8 mouse cellular contexts compared by ENCODE assay signal in the genomic region with DNA sequence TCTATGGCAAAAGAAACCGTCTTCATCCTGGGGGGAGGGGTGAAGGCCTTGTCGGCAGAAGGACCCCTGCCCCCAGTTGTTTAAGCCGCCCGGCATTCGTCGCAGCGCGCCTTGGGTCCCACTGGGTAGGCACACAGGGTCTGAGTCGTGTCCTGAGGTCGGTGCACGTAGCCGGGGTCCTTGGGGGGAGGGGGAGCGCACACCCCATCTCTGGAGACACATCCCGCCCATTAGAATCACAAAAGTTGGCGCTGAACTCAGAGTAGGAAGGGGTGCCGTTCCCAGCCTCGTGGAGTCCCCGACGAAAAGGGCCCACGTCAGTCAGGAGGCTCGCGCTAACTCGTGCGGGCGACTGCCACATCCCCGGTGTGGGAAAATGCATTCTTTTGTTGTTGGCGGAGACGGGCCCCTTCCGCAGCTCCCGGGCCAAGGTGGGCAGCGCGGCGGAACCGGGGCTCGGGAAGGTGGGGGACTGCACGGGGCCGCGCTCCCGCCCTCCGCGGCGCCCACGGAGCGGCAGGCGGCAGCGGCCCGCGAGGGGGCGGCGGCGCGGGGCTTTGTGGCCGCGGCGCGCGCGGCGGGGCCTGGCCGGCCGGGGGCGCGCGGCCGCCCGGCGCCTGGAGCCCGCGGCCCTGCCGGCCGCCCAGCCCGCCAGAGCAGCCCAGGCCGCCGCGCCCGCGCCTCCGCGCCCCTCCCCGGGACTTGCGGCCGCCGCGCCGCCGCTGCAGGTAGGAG. TPM values are rescaled to one million over a fixed set of nuclear protein-coding genes. Genes with fewer than 3 reads are reported as not detected.
A peak's percentile ranks its signal among the peaks of the same experiment; 100 is the strongest.
DNase-seq lines count a peak whose midpoint lies in the region; ATAC-seq lines count a peak whose summit lies in the region.

A gene (plus strand): TSS at position 95 of the 735 bp plus-strand sequence.

- intact Hi-C loops in heart, postnatal 10 days (cut with DNase I): loop anchor here (2.0 to 5.0 kb wide), 3 partner anchors 37 to 127 kb away; a partner anchor contains a TSS

- H3K27ac ChIP-seq in forebrain, embryonic 16.5 days (ENCODE audit: low read length): peak within 1 kb of the TSS; percentile 88
- H3K27ac ChIP-seq in lung, embryonic 16.5 days (ENCODE audit: low read length): peak within 1 kb of the TSS; percentile 85

- no peaks in the 10 kb centered on the region for H3K9me3 ChIP-seq in forebrain, embryonic 16.5 days (ENCODE audit: control insufficient read depth, low read length)
- H3K9me3 ChIP-seq in lung, embryonic 16.5 days (ENCODE audit: control insufficient read depth, low read length): no peaks in the 10 kb centered on the region

- no peaks in the 10 kb centered on the region for H3K36me3 ChIP-seq in forebrain, embryonic 16.5 days (ENCODE audit: control insufficient read depth, insufficient read depth)
- H3K36me3 ChIP-seq in lung, embryonic 16.5 days (ENCODE audit: control insufficient read depth, insufficient read depth, low read length): no peaks in the 10 kb centered on the region

- DNase-seq in Muller cell, postnatal 12 days (ENCODE audit: inconsistent ontology term): peak; percentile 74
- DNase-seq in cerebellum, adult 11 months: peak; percentile 50
- DNase-seq in heart, postnatal 10 days: peak; percentile 68 to 76
- peak; percentile 47 for DNase-seq in layer of hippocampus, adult 9-11 months
- DNase-seq in ovary, postnatal 10 days (ENCODE audit: low spot score): peak; percentile 40
- DNase-seq in urinary bladder, postnatal 36 days (ENCODE audit: low spot score in 2 of 2): peak; percentile 34 to 46

- H3K9ac ChIP-seq in forebrain, embryonic 16.5 days (replicated peaks; ENCODE audit: low read depth, low read length): peak within 1 kb of the TSS; percentile 99
- H3K9ac ChIP-seq in lung, embryonic 16.5 days (ENCODE audit: low read length): peak within 1 kb of the TSS; percentile 96

- peak within 1 kb of the TSS; percentile 82 for H3K4me3 ChIP-seq in forebrain, embryonic 16.5 days (replicated peaks; ENCODE audit: low read length)
- peak within 1 kb of the TSS; percentile 83 for H3K4me3 ChIP-seq in lung, embryonic 16.5 days (ENCODE audit: low read length)

- peak within 1 kb of the TSS; percentile 83 for H3K4me2 ChIP-seq in forebrain, embryonic 16.5 days (ENCODE audit: low read length)
- H3K4me2 ChIP-seq in lung, embryonic 16.5 days (ENCODE audit: low read depth, low read length): peak within 1 kb of the TSS; percentile 84

- 0% methylated on average over 51 of the region's 86 CpGs for WGBS in forebrain, embryonic 16.5 days
- WGBS in lung, embryonic 16.5 days: 1% methylated on average over 49 of the region's 86 CpGs

- peaks cover 28% of the 10 kb centered on the region for H3K4me1 ChIP-seq in forebrain, embryonic 16.5 days (replicated peaks; ENCODE audit: control insufficient read depth, insufficient read depth, low read length)
- peaks cover 18% of the 10 kb centered on the region for H3K4me1 ChIP-seq in lung, embryonic 16.5 days (replicated peaks; ENCODE audit: control insufficient read depth, insufficient read depth, low read length)

- peak; percentile 67 for ATAC-seq in forebrain, embryonic 16.5 days
- ATAC-seq in lung, embryonic 16.5 days (ENCODE audit: low read depth): peak; percentile 83

- H3K27me3 ChIP-seq in forebrain, embryonic 16.5 days (replicated peaks; ENCODE audit: control insufficient read depth, insufficient read depth, low read length): no peaks in the 10 kb centered on the region
- H3K27me3 ChIP-seq in lung, embryonic 16.5 days (ENCODE audit: control insufficient read depth, insufficient read depth, low read depth, low read length): no peaks in the 10 kb centered on the region

RNA-seq across cellular contexts. Expression of the gene that starts here (rescaled TPM):
- polyA plus RNA-seq in forebrain, embryonic 16.5 days (2015; fragmentation: Nextera tagmentation; extraction: Ambion mirVana): 38.6 and 45.5 TPM in 2 replicates
- total RNA-seq in heart, postnatal 10 days (2021): 10 to 100 TPM; 30.9 to 31.2 TPM
- 19.2 and 22.4 TPM in 2 replicates for polyA plus RNA-seq in lung, embryonic 16.5 days (2015; fragmentation: Nextera tagmentation; extraction: Ambion mirVana)

Comparison
In these comparisons a context has a peak if more than half of its experiments do, and no peak if none do; other contexts are left out.
1. Peak in every context shown above with its lines: DNase-seq, ATAC-seq, H3K4me3 ChIP-seq and H3K27ac ChIP-seq.